Mouse (Mus musculus) neural tube, embryonic 14.5 days (tissue): Measurements from ENCODE around the gene Tspan8. TPM values are rescaled to one million over a fixed set of nuclear protein-coding genes. Genes with fewer than 3 reads are reported as not detected.

ENCODE experiments used
- ATAC-seq: fragments of 200-750 bp; cut with Nextera tagmentation; 2 replicates; pipeline ENCODE4 v1.8.0; 2017; ENCODE audit warnings: low read depth, mild to moderate bottlenecking, moderate TSS enrichment, moderate library complexity
- H3K27ac ChIP-seq: fragments of 300-500 bp; sonication (generic); 2 replicates; pipeline ENCODE4 v1.5.1; 2014; ENCODE audit warnings: low read depth, mild to moderate bottlenecking, control low read depth, low read length, moderate library complexity, mixed read lengths
- H3K27me3 ChIP-seq: fragments of 300-500 bp; sonication (generic); 2 replicates; pipeline ENCODE4 v1.6.1; 2014; ENCODE audit warnings: low read length; ENCODE audit not compliant: control insufficient read depth, insufficient read depth
- H3K36me3 ChIP-seq: fragments of 300-500 bp; sonication (generic); 2 replicates; pipeline ENCODE4 v1.6.1; 2014; ENCODE audit warnings: low read length, mixed read lengths; ENCODE audit not compliant: control insufficient read depth, insufficient read depth
- H3K4me1 ChIP-seq: fragments of 300-500 bp; sonication (generic); 2 replicates; pipeline ENCODE4 v1.6.1; 2014; ENCODE audit warnings: low read length; ENCODE audit not compliant: control insufficient read depth, insufficient read depth
- H3K4me2 ChIP-seq: fragments of 300-500 bp; sonication (generic); 2 replicates; pipeline ENCODE4 v1.6.1; 2014; ENCODE audit warnings: mild to moderate bottlenecking, low read depth, low read length, control low read depth
- H3K4me3 ChIP-seq: fragments of 300-500 bp; sonication (generic); 2 replicates; pipeline ENCODE4 v1.5.1; 2014; ENCODE audit warnings: low read depth, low read length, control low read depth, mixed read lengths
- H3K9ac ChIP-seq: fragments of 300-500 bp; sonication (generic); replicated peaks from 2 replicates; pipeline ENCODE4 v1.6.1; 2014; ENCODE audit warnings: low read depth, mild to moderate bottlenecking, control low read depth, low read length, mixed read lengths
- H3K9me3 ChIP-seq: fragments of 300-500 bp; sonication (generic); 2 replicates; pipeline ENCODE4 v1.6.1; 2016; ENCODE audit warnings: low read length; ENCODE audit not compliant: control insufficient read depth
- whole genome bisulfite sequencing: fragments of 180-500 bp; shearing (Covaris S2); extraction: QIAGEN DNeasy Blood & Tissue Kit; methylation state at CpG from one replicate; pipeline ENCODE4 v1.1.7; 2014; 5-methylcytosine and 5-hydroxymethylcytosine counted together
- polyA plus RNA-seq: library from polyadenylated mRNA; unstranded; fragments of >200 nt; fragmentation: Nextera tagmentation; extraction: Ambion mirVana; gene quantifications from 2 replicates; pipeline ENCODE4 v1.2.1, GENCODE M21; 2014

The Tspan8 gene
- polyA plus RNA-seq, 1 experiment from 2014 or later = 0.29 TPM

DNA sequence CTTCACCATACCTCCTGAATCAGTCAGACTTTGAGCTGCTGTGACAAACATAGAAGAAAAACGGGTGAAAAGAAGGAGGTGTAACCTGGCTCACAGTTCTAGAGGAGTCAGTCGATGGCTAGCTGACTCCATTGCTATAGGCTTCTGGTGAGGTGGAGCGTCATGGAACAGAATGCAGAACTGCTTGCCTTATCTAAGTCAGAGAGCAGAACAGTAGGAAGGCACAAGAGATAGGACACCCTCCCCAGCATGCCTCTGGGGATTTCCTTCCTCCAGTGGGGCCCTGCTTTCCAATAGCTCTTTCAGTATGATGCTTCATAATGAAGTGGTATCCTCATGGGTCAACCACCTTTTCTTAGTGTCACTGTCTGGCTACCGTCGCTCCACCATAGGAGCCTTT, 66.1 kb downstream of the Tspan8 start:
- H3K4me1 ChIP-seq = no peaks in the 10 kb centered on the region
- no peak overlapping the region for H3K9ac ChIP-seq
- no peak overlapping the region for H3K4me3 ChIP-seq
- H3K9me3 ChIP-seq = no peaks in the 10 kb centered on the region
- no peaks in the 10 kb centered on the region for H3K27me3 ChIP-seq
- no peak for ATAC-seq
- no peak overlapping the region for H3K27ac ChIP-seq
- WGBS = 95% methylated on average over 5 of the region's 5 CpGs
- no peaks in the 10 kb centered on the region for H3K36me3 ChIP-seq
- H3K4me2 ChIP-seq = no peak overlapping the region

DNA sequence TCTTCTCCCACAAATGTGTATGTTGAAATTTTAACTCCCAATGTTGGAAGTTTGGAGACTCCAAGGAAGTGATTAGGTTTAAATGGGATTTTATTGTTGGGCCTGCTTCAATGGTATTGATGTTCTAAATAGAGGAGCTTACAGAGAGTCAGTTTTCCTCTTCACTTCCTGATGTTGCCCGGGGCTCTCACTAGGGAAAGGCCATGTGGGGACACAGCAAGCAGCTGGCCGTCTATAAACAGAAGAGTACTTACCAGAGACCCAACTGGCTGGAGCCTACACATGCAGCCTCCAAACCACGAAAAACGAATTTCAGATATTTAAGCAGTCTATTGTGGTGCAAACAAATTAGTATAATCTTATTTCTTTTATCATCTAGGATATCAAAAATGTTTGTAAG, 75.3 kb downstream of the Tspan8 start:
- Histone ChIP-seq H3K9me3 (no peaks in the 10 kb centered on the region), H3K9ac (no peak overlapping the region), H3K4me2 (no peak overlapping the region), H3K4me1 (no peaks in the 10 kb centered on the region), H3K27me3 (no peaks in the 10 kb centered on the region), H3K27ac (no peak overlapping the region), H3K36me3 (no peaks in the 10 kb centered on the region), H3K4me3 (no peak overlapping the region)
- 73% methylated on average over 4 of the region's 4 CpGs for WGBS
- no peak for ATAC-seq

GRCm38 (mm10) chr10:115892973-115893372, 76.3 kb downstream of the Tspan8 start:
- Histone ChIP-seq H3K9me3 (no peaks in the 10 kb centered on the region), H3K27ac (no peak overlapping the region), H3K27me3 (no peaks in the 10 kb centered on the region), H3K9ac (no peak overlapping the region), H3K4me3 (no peak overlapping the region), H3K4me2 (no peak overlapping the region), H3K36me3 (no peaks in the 10 kb centered on the region), H3K4me1 (no peaks in the 10 kb centered on the region)
- ATAC-seq = no peak
- WGBS = 83% methylated on average over 6 of the region's 6 CpGs

- 90% methylated on average over 5 of the region's 5 CpGs for WGBS
- Histone ChIP-seq H3K4me2 (no peak overlapping the region), H3K4me1 (no peaks in the 10 kb centered on the region), H3K4me3 (no peak overlapping the region), H3K36me3 (no peaks in the 10 kb centered on the region), H3K9me3 (no peaks in the 10 kb centered on the region), H3K27me3 (no peaks in the 10 kb centered on the region), H3K27ac (no peak overlapping the region), H3K9ac (no peak overlapping the region)
- no peak for ATAC-seq
These were observed 77.4 kb downstream of the Tspan8 start for GRCm38 (mm10) chr10:115894045-115894444.

GRCm38 (mm10) chr10:115896764-115897163, 80.1 kb downstream of the Tspan8 start:
- no peak for ATAC-seq
- Histone ChIP-seq H3K4me1 (no peaks in the 10 kb centered on the region), H3K4me3 (no peak overlapping the region), H3K36me3 (no peaks in the 10 kb centered on the region), H3K27me3 (no peaks in the 10 kb centered on the region), H3K4me2 (no peak overlapping the region), H3K9me3 (no peaks in the 10 kb centered on the region), H3K9ac (no peak overlapping the region), H3K27ac (no peak overlapping the region)

DNA sequence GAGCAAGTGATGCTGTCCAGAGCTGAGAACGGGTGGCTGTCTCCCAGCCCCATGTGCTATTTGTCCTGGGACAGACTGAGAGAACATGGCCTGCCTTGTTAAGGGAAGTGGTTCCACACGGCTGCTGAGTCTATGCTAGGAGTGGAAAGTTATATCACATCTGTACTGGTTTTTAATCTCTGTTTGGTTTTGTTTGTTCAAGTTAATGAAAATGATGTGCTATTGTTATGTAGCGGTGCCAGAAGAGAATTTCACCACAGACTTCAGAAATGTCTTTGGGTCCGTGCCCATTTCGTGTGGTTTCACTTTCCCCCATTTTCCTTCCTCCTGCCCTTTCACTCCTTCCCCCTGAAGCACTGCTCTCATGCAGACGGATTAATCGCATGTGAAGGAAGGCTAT, 80.6 kb downstream of the Tspan8 start:
- no peak overlapping the region for H3K4me3 ChIP-seq
- H3K4me2 ChIP-seq = no peak overlapping the region
- no peak for ATAC-seq
- no peaks in the 10 kb centered on the region for H3K9me3 ChIP-seq
- H3K4me1 ChIP-seq = no peaks in the 10 kb centered on the region
- no peak overlapping the region for H3K9ac ChIP-seq
- no peak overlapping the region for H3K27ac ChIP-seq
- H3K27me3 ChIP-seq = no peaks in the 10 kb centered on the region
- no peaks in the 10 kb centered on the region for H3K36me3 ChIP-seq
- 83% methylated on average over 7 of the region's 7 CpGs for WGBS

Other genes with a start within 250 kb of the Tspan8 start
- gene A930009A15Rik, start 246.8 kb upstream of the Tspan8 start, polyA plus RNA-seq = 0.35 and 0.36 TPM in 2 replicates
- 3.0 and 5.3 TPM in 2 replicates for gene Lgr5, start 229.1 kb upstream of the Tspan8 start, polyA plus RNA-seq
- 30.4 and 45.1 TPM in 2 replicates for gene Ptprr, start 201.4 kb downstream of the Tspan8 start, polyA plus RNA-seq